Mouse (Mus musculus) liver, adult 2 months (tissue): ENCODE results near the gene Iqgap3.

ENCODE experiments used
- CTCF ChIP-seq: fragments of 200-500 bp; IDR thresholded peaks from 2 replicates; pipeline ENCODE4 v1.5.1; 2011; ENCODE audit warnings: low read depth, low read length, control low read depth
- POLR2A ChIP-seq: fragments of 200-500 bp; IDR thresholded peaks from 2 replicates; pipeline ENCODE4 v1.6.1; 2011; ENCODE audit warnings: low read length, control low read depth; ENCODE audit not compliant: insufficient read depth; ENCODE audit errors: extremely low read depth

DNA sequence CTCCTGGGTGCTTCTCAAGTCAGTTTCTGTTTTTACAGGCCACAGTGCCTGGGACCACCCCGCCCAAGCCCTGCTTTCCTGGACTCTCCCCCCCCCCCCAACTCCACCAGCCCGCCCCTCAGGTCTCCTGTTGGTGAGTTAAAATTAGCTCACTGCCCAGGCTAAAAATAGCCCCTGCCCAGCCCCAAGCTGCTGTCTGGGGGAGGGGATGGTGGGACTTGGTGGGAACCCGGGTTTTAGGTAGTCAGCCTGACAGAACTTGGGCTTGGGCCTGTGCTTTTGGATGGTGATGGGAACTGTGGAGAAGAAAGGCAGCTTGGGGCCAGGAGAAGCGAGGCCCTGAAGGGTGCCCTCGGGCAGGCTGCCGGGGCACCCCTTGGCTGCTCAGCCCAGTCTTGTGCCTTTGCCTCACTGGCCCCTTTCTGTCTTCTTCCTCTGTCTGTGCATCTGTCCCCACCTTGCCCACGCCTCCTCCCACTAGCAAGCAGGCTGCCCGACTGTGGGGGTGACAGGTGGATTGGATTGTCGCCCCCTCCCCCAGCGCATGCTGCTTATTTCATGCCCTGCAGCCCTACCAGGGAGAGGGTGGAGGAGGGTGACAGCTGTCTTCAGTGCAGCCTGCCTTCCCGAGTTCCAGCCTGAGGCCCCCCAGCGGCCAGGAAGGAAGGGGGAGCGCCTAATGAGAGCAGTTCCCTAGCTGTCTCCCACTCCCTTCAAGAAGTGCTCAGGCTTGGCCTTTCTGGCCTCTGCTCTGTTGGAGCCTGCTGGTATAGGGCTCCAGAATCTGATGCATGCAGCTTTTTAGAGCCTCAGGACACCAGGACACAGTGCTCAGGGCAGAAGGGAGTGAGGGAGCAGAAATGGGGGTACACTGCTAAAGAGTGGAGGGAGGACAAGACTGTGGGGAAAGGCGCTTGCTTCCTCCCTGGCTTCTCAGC lies 68.6 kb downstream of the Iqgap3 start:
- peak; percentile 3; the same call in 1 of the 2 replicates for TF ChIP-seq CTCF
- 0 out of 2 replicates have a peak, but pooled peaks have one; percentile 14 for TF ChIP-seq POLR2A
